ENCODE assay signal across 9 mouse cellular contexts in the genomic region with DNA sequence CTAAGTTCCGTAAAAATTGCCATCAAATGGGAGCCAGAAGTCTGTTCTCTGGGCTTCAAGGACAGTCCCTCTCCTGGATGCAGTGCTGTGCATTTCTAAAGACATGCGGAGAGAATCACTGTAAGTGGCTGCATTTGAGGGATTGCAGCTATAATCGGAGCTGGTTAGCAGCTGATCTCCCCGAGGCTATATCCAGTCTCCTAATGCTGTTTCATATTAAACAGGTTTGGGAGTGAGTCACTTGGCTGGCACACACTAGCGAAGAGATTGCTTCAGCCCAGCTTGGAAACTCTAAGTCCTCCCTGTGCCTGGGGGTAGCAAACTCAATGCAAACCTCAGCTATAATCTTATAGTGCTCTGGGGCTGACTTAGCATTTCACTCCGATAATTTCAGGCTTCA. TPM values are rescaled to one million over a fixed set of nuclear protein-coding genes. Genes with fewer than 3 reads are reported as not detected.
DNase-seq lines count a peak whose midpoint lies in the region; ATAC-seq lines count a peak whose summit lies in the region.
"Had no signal": no experiment of that assay in that cellular context is flagged by ENCODE, and none has a peak within 500 bp of the region (broad histone marks: within the 10 kb centered on the region; RNA-seq: fewer than 3 reads in every experiment).

No protein-coding gene starts in this region.

- no peaks in the 10 kb centered on the region for H3K9me3 ChIP-seq in embryonic facial prominence, embryonic 11.5 days (replicated peaks; ENCODE audit: control insufficient read depth, low read length)
- H3K9me3 ChIP-seq in kidney, embryonic 16.5 days (ENCODE audit: low read length), result no peaks in the 10 kb centered on the region

- H3K27me3 ChIP-seq in embryonic facial prominence, embryonic 11.5 days (ENCODE audit: control insufficient read depth, insufficient read depth, low read length), result no peaks in the 10 kb centered on the region
- no peaks in the 10 kb centered on the region for H3K27me3 ChIP-seq in kidney, embryonic 16.5 days (ENCODE audit: insufficient read depth, low read length)

- no peak overlapping the region for H3K27ac ChIP-seq in embryonic facial prominence, embryonic 11.5 days (replicated peaks; ENCODE audit: low read depth, low read length)
- H3K27ac ChIP-seq in kidney, embryonic 16.5 days (ENCODE audit: low read length), result peak overlapping the region; percentile 75

- DNase-seq in left cerebral cortex, adult 18-20 months (ENCODE audit: low spot score in 2 of 2), result peak; percentile 18 to 34
- no peak for DNase-seq in left cerebral cortex, adult 11 months (ENCODE audit: low spot score)
- DNase-seq in embryonic facial prominence, embryonic 11.5 days (ENCODE audit: low spot score), result peak; percentile 75
- peak; percentile 70 for DNase-seq in retina, postnatal 1 day
- DNase-seq in spleen, postnatal 36 days (ENCODE audit: low spot score in 2 of 2), result no peak
- DNase-seq in spleen, adult 12 weeks (ENCODE audit: low spot score), result no peak
- DNase-seq: lung, embryonic 14.5 days had no signal

- H3K4me3 ChIP-seq in embryonic facial prominence, embryonic 11.5 days (ENCODE audit: low read depth, low read length), result no peak overlapping the region
- no peak overlapping the region for H3K4me3 ChIP-seq in kidney, embryonic 16.5 days (ENCODE audit: low read length)

- no peaks in the 10 kb centered on the region for H3K36me3 ChIP-seq in embryonic facial prominence, embryonic 11.5 days (replicated peaks; ENCODE audit: control insufficient read depth, insufficient read depth, low read depth, low read length)
- H3K36me3 ChIP-seq in kidney, embryonic 16.5 days (ENCODE audit: insufficient read depth, low read length), result no peaks in the 10 kb centered on the region

- ATAC-seq in embryonic facial prominence, embryonic 11.5 days (replicated peaks; ENCODE audit: insufficient number of reproducible peaks, low FRiP score, low TSS enrichment, low read depth), result peak; percentile 70
- ATAC-seq in kidney, embryonic 16.5 days (ENCODE audit: low FRiP score, low TSS enrichment), result peak; percentile 61; the same call in 1 of the 2 replicates
- no peak for ATAC-seq in granulocyte monocyte progenitor cell, adult 5-6 weeks (replicated peaks; ENCODE audit: poor library complexity, severe bottlenecking)

- no peak overlapping the region for H3K4me2 ChIP-seq in embryonic facial prominence, embryonic 11.5 days (ENCODE audit: low read depth, low read length)
- H3K4me2 ChIP-seq in kidney, embryonic 16.5 days (replicated peaks; ENCODE audit: low read depth, low read length), result no peak overlapping the region
- H3K4me2 ChIP-seq: lung, embryonic 14.5 days had no signal

- WGBS in embryonic facial prominence, embryonic 11.5 days, result 36% methylated on average over 6 of the region's 6 CpGs
- 49% methylated on average over 6 of the region's 6 CpGs for WGBS in kidney, embryonic 16.5 days

- no peak overlapping the region for H3K9ac ChIP-seq in embryonic facial prominence, embryonic 11.5 days (replicated peaks; ENCODE audit: low read length)
- H3K9ac ChIP-seq in kidney, embryonic 16.5 days (replicated peaks; ENCODE audit: low read length), result no peak overlapping the region
- H3K9ac ChIP-seq: lung, embryonic 14.5 days had no signal

- H3K4me1 ChIP-seq in embryonic facial prominence, embryonic 11.5 days (ENCODE audit: control insufficient read depth, insufficient read depth, low read length), result no peaks in the 10 kb centered on the region
- peaks cover 18% of the 10 kb centered on the region for H3K4me1 ChIP-seq in kidney, embryonic 16.5 days (ENCODE audit: insufficient read depth, low read length)

RNA-seq across cellular contexts. Expression of gene Ppp2r3a, which starts 14.0 kb away (rescaled TPM):
- total RNA-seq in left cerebral cortex, adult 18-20 months (2021), result 10 to 100 TPM; 21.6 to 24.1 TPM
- 14.8 and 17.3 TPM in 2 replicates for polyA plus RNA-seq in embryonic facial prominence, embryonic 11.5 days (2014; fragmentation: Nextera tagmentation; extraction: Ambion mirVana)
- 15.7 and 18.8 TPM in 2 replicates for polyA plus RNA-seq in kidney, embryonic 16.5 days (2015; fragmentation: Nextera tagmentation; extraction: Ambion mirVana)
- total RNA-seq in granulocyte monocyte progenitor cell, adult 5-6 weeks (2014; fragmentation: Nextera tagmentation), result 14.8 and 16.3 TPM in 2 replicates
- total RNA-seq in granulocyte monocyte progenitor cell, adult 5-6 weeks (2017), result 5.5 and 10.0 TPM in 2 replicates

Comparison
In these comparisons a context has a peak if more than half of its experiments do, and no peak if none do; other contexts are left out.
1. DNase-seq: peak in left cerebral cortex, adult 18-20 months (2 of 2), embryonic facial prominence, embryonic 11.5 days (single experiment) and retina, postnatal 1 day (single experiment); none in left cerebral cortex, adult 11 months (single experiment), spleen, postnatal 36 days (0 of 2) and spleen, adult 12 weeks (single experiment).